Mouse (Mus musculus) gastrocnemius, postnatal 36 days (tissue): ENCODE data around the gene Syt16. TPM values are rescaled to one million over a fixed set of nuclear protein-coding genes. Genes with fewer than 3 reads are reported as not detected.
A peak's percentile ranks its signal among the peaks of the same experiment; 100 is the strongest.

ENCODE experiments used
- DNase-seq, 2 experiments: peaks; one replicate each; pipeline ENCODE4 v3.0.0; 2022
- intact Hi-C: fragments of 180-260 bp; cut with DNase I; formaldehyde crosslinking; loops from one replicate; pipeline ENCODE4 v1.15.1; 2025
- long read RNA-seq, 2 experiments: library from polyadenylated mRNA; stranded (forward); transcript quantifications; one replicate each; pipeline ENCODE4 v2.0.0; 2021
- total RNA-seq, 2 experiments: library from RNA; stranded (reverse); gene quantifications; 2 replicates each; pipeline ENCODE4 v1.2.3; 2021

Gene Syt16
- total RNA-seq = not detected
- long read RNA-seq, experiment 1 = 0 reads
- long read RNA-seq, experiment 2 = 0 reads

DNA sequence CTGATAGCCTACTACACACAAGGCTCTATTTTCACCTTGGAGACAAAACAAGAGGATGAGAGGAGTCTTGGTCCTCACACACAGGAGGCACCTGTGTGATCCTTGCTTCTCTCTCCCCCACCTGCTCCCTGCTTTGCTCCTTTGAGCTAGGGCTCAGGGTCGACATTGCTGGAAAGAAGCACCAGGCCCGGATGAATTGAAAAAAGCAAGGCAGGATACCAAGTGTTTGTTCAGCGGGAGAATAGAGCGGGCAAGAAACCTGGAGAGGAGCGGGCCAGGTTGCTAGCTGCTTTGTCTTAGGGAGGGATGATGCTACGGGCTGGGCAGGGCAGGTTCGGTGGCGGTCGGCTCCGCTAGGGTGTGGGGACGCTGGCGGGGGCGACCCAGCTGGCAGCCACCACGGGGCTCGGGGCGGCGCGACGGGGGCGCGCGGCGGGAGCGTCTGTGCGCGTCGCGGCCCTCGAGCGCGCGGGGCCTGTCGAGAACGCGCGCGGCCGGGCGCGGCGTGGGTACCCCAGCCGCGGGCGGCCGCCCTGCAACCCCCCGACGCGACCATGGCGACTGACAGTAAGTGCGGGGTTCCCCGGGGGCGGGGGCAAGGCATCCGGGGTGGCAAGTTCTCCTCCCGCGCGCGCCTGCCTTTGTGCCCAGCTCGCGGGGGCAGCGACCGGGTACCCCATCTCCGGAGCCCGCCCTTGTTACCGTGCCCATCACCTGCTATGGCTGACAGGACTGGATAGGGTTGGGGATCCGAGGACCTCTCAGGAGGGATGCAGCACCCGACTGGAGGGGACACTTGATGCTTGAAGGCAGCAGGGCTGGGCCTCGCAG lies at the start of gene Syt16:
Syt16 (plus strand) TSS at position 365 of the 831 bp plus-strand sequence.
- intact Hi-C loops = no loop called here
- DNase-seq = no peak

DNA sequence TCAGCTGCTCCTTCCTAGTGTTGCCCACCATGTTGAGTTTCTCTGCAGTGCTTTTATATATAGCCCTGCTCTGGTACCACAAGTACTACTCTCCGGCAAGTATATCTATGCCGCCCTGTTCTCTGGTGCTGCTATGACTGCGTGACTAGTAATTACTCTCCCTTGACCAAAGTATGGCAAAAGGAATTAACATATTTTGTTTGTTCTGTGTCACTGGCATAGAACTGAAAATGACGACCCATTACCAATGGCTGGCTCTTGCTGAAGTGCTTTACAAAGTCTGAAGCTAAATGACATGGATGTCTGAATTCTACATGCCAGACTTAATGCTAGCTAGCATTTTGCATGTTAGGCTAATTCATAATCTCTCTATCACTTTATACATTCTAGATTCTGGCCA lies 49.0 kb upstream of the Syt16 start:
- DNase-seq = no peak
- intact Hi-C loops = no loop called here

DNA sequence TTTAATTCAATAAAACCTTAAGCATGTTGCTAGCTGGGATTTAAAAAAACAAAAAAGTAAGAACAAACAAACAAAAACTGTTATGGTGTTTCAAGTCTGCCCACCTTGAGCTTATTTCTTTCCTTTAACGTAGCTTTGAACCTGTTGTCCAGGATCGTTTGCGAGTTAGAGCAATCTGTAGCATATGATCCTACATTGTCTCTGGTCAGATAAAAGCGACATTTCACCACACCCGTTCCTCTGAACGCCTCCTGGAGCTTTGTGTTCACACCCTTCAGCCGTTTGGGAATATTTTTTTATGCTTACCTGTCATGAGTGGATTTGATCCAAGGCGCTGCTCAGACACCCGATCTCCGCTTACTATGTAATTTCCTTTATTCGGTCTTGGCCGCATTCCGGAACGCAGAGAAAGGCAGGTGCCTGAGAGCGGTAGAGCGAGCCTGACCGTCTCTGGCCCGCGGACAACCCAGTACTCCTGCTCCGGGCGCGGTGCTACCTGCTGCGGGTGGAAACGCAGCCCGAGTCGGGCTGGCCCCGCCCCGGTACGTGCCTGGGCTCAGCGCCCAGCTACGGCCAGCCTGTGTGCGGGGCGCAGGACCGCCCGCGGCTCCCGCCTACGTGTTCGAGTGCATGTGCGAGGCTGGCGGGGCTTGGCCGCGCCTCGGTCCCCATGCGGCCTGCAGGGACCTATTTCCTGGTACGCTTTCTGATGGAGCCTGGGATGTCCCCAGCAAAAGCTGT lies 48.0 kb upstream of the Syt16 start:
- peak in 1 of 2 experiments; percentile 26 for DNase-seq
- intact Hi-C loops = no loop called here

DNA sequence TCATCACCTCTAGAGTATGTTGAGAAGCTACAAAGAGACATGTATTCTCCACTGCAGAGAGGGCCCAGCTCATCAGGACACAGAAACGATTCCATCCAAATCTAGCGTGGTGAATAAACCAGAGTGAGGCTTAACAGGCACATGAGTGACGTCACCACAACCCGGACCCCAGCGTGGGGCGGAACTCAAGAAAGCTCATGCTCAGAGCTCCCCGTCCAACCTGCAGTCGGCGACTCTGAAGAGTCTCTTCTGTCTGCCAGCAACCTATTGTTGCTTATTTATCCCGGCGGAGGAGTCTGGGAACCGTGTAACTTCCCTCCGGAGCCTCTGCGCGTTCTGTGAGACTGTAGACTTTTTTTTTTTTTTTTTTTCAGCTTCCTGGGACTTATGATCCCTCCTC lies 44.6 kb upstream of the Syt16 start:
- intact Hi-C loops = no loop called here
- DNase-seq = no peak

DNA sequence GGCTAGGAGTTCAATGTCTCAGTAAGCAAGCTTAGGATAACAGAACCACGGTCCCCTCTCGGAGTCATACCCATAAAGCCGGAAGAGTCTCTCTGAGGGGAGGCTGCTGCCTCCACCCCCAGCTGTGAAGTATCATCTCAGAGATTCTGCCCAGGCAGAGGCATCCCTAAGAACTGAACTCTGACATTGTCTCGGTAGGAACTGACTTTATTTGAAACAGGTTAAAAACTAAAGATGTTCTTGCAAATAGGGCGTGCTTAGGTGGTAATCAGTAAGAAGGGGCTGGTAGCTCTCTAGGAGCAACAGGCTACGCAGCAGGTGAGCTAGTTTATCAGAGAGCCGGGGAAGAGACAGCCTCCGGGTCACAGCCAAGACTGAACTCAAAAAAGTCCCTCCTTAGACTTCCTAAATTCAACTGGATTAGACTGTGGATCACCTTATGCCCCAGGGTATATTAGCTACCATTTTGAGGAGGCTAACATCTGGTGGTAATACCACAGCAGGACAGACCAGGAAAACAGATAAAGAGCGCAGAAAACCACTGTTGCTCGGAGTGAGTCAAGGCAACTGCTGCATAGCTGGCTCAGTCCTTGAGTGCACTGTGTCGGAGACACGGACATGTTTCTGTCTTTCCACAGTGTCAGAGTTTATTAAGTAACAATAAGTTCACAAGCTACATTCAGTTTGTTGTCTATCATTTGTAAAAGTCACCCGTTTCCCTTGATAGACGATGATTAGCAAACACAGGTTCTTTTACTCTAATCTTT lies 43.9 kb upstream of the Syt16 start:
- no peak for DNase-seq
- intact Hi-C loops = no loop called here

DNA sequence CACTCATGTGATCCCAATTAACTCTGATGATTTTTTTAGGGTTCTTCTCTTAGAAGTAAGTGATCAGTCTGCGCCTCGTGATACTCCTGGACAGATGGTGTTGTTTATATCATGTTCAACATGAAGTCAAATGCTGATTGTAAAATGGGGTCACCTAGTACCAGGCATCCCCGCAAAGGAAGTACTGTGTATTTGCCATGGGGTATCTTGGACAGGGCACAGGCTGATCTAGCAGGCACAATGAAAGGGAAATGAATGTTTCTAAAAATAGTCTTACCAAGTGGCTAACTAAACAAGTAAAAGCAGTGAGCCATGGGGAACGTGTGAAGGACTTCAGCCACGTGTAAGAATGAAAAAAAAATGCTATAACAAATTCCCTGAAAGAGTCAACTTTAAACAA lies 42.7 kb upstream of the Syt16 start:
- no peak for DNase-seq
- intact Hi-C loops = no loop called here

DNA sequence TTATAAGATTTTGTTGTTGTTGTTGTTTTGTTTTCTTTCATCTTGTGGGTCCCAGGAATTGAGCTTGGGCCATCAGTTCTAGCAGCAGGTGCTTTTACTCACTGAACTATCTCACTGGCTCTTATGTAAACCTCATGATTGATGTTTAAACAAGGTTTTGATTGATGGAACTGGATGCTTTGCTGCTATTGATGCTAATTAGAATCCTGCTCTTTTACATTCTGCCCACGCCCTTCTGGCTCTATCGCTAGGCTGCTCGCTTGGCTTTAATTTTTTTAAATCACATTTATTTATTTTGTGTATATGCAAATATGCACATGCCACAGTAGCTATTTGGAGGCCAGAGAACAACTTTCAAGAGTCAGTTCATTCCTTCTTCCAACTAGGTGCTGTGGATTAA lies 39.8 kb upstream of the Syt16 start:
- DNase-seq = no peak
- intact Hi-C loops = no loop called here

DNA sequence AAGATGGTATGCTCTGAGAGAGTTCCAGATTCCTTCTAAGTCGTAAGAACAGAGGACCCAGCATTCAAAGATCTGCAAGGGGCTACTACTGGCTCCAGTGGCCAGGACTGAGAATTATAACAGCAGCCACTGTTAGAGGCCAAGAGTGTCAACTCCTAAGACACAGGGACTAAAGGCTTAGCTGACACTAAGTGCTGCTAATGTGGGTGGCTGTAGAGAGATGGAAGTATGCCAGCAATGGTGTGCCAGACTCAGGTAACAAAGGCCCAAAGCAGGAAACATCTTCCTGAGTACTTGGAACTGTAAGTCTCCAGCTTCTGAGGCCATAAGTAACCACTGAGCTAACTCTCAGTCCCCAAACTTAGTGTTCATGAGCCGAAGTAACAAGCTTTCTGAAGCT lies 38.6 kb upstream of the Syt16 start:
- DNase-seq = no peak
- intact Hi-C loops = no loop called here

DNA sequence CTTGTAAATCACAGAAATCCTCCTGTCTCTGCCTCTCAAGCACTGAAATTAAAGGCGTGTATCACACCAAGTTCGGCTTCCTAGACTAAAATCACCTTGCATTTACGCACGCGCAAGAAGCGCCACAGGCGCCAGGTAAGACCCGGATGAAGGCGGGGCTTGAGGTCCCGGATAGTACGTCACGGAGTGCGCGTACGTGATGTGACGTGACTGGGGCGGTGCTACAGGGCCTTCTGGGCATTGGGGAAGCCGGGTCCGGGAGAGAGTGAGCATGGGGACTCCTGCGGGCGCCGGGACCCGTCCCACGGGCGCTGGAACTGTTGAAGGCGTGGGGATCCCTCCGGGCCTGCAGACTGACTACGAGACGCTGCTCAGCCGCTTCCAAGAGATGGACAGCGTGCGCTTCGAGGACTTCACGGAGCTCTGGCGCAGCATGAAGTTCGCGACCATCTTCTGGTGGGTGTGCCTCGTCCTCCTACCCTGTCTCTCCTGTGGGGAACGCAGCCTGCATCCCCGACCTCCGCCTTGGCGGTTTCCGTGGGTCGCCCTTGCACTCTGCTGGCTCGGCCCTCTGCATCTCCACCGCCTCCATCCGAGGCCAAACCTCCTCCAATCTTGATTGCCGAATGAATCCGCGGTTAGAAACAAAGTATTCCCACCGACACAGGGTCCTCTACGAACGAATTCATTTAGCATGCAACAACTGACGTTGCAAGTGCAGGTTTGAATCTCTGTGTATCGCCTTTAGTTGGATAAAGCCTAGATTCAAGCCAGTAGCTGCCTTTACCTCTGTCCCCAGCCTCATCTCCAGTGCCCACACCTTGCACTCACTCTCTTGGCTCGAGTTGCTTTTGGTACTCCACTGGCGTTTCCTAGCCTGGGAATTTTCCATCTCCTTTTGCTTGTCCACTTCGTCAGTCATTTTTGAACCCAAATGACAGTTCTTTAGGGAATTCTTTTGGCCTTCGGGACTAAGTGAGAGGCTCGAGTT lies 32.9 kb upstream of the Syt16 start, which contains the start of gene Snapc1:
Snapc1 (plus strand) TSS at position 191 of the 991 bp plus-strand sequence.
- intact Hi-C loops = loop anchor here (5.0 to 10.0 kb wide), 2 partner anchors 57 to 1200 kb away; no protein-coding TSS in a partner anchor
- peak; percentile 92 to 94 for DNase-seq

DNA sequence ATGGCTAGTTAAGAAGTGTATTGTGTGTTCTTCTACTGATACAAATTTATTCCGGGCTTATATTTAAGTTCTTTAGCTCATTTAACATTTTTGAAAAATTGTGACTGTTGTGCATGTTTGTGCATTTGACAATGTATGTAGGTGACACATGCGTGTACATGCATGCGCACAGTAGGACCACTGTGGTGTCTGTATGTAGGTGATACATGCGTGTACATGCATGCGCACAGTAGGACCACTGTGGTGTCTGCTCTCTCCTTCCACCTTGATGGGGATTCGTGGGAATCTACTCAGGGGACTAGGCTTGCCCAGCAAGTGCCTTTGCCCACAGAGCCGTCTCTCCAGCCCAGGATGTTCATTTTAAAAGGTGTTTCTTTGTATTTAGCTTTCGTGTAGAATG lies 28.3 kb upstream of the Syt16 start:
- no peak for DNase-seq
- intact Hi-C loops = loop anchor here (10.0 kb wide), 1 partner anchor 1204 kb away; no protein-coding TSS in a partner anchor

DNA sequence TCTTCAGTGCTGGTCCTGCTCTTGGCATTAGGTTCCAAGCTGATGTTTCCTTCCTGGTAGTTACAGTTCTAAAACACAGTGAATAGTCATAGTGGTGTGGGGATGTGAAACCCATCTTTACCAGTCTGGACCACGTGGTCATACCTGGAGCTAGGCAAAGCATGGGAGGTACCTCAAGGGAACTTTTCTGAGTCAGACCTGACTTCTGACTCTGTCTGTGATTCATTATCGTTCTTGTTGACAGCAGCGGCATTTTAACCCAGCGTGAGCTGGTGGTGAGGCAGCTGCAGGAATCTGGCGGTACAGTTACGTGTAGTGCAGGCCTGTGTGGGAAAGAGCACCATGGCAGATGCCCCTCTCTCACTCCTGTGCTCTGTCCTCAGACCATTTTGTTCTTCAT lies 22.9 kb upstream of the Syt16 start:
- intact Hi-C loops = no loop called here

DNA sequence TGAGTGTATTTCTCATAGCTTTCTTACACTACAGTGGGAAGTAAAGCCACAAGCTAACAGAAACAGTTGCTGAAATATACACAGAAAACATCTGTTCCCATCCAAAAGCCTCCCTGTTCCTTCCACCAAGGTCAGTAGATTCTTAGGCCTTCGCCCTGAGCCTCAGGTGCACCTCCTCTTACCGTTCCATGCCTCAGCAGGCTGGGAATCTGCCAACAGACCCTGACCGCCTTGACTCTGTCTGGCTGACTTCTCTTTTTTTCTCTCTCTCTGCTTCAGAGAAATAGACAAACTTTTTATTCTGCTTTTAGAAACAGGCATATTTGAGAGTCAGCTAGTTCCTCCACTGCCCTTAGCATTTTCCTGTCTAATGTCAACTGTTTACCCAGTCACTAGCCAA lies 19.3 kb upstream of the Syt16 start:
- intact Hi-C loops = no loop called here

More for the DNA sequence above, 22.9 kb upstream of the Syt16 start:
- DNase-seq = no peak

DNA sequence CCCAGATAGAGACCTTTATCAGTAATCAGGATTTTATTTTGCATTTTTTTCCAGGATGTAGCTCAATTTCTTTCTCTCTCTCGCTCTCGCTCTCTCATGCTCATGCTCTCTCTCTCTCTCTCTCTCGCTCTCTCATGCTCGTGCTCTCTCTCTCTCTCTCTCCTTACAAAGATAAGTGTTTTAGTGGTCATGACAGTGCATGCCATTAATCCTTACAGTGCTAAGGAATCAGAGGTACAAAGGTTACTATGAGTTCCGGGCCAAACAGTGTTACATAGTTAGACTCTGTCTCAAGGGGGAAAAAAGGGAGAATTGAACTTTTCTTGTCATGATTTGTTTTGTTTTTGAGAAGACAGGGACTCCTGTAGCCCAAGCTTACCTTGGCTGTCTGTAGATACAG lies 17.8 kb upstream of the Syt16 start:
- intact Hi-C loops = no loop called here
- no peak for DNase-seq

More for the DNA sequence above, 19.3 kb upstream of the Syt16 start:
- no peak for DNase-seq

DNA sequence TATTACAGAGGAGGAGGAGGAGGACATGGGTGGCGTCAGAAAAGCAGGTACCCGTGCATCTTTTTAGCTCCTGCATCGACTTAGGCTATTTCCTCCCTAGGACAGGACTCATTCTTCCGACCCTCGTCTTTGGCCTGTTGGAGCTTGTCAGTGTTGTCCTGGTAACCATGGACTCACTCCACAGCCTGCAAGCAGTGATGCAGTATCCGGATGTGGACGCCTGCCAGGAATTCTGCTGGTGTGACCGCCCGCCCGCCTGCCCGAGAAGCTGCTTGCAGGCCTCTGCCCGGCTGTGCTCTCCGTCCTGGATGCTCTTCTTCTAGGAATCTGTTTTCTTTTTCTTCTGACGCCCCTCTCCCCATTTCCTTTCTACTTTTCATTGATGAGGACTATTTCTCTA lies 14.9 kb upstream of the Syt16 start:
- peak in 1 of 2 experiments; percentile 19 for DNase-seq
- intact Hi-C loops = no loop called here

DNA sequence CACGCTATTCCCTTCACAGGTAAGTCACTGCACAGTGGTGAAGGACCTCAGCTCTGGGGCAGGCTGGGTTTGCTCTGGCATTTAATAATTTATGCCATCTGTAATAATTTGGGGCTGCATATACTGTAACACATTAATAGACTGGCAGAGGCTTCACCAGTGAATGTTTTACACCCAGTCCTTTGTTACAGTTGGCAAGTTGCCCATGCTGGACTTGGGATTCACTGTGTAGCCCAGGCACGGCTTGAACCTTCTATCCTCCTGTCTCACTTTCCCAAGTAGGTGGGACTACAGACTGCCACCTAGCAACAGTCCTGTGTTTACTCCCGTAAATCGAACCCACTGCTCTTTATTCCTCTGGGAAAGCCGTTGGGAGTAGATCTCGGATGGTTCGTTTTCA lies 11.2 kb upstream of the Syt16 start:
- intact Hi-C loops = no loop called here
- DNase-seq = no peak

DNA sequence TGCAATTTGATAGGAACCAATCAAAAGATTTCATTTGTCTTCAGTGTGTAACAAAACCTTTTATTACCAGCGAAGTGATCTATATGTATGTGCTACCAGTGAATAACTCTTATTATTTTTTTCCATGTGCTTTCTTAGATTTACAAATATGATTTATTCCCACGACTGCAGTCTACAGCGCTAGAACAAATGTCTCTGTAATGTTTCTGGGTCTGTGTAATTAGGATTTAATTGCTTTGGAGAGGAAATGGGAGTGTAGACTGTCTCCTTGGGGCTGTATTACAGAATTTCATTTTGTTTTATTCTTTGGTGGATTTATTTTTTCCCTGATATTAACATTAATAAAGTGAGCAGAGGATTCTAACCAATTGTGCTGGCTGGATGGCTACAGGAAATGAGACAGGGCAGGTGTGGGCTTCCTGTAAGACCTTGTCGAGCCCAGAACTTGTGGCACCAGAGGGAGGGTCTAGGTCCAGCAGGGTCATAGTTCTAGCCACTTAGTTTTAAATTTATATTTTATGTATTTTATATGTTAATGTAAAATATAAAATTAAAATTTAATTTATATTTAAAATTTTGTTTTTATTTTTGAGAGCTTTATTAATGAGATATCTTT lies 9.0 kb upstream of the Syt16 start:
- no peak for DNase-seq
- intact Hi-C loops = no loop called here

DNA sequence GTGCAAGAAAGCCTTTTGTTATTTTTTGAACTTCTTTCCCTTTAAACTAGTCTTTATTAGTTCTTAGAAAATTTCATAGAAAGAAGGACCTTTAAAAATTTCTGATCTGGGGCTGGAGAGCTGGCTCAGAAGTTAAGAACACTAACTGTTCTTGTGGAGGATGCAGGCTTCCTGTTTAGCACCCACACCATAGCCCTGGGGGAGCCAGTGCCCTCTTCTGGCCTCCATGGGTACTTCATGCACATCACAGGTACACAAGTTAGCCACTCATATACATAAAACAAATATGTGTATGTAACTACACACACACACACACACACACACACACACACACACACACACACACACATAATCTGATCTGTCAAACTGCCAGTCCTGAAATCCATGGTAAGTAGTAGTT lies 7.9 kb upstream of the Syt16 start:
- peak; percentile 24 to 31 for DNase-seq
- intact Hi-C loops = no loop called here

DNA sequence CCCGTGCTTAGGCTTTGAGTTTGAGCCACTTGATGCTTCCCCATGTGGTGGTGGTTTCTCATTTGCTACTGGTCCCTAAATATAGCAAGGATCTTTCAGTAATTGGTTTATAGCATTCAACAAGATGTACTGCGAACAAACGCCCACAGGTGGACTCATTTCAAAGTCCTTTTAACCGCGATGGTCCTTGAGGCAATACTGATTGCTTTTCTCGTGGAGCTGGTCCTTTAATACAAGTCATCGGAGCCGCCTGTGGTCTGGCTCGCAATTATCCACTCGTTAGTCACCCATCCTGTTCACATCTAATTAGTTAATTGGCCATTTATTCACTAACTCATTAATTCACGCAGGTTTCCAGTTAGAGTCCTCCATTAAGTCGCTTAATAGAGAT lies 560 bp upstream of the Syt16 start:
- intact Hi-C loops = no loop called here
- DNase-seq = no peak

DNA sequence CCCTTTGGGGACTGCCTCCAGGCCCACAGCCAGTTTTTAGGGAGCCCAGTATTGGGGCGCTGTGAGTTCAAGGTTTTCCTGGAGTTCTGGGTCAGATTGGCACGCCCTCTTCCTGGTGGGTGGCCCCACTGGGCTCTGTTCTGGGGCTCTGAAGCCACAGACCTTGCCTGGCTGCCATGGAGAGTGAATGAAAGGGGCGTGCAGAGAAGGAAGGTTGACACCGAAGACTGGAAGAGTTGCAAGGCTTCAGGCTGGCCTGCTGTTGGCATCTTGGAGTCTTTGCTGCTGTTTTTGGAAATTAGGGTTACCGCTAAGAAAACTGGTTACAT lies 631 bp downstream of the Syt16 start:
- intact Hi-C loops = no loop called here
- DNase-seq = no peak
